Mouse (Mus musculus) mouse embryonic stem cell (cell line): ENCODE results near the gene Cxcl16.

Source experiments
- in situ Hi-C, 2 experiments: fragments of 300-500 bp; cut with MboI; formaldehyde crosslinking; loops; 1 replicate in 1 of 2; 3 replicates in 1 of 2; pipeline ENCODE4 v1.14.3; 2019 to 2020; ENCODE audit warnings: low sequenced_read_pairs in 2 of 2, low pct_unique_long_range_greater_than_20kb in 1 of 2, mixed read lengths in 1 of 2; ENCODE audit not compliant: unreplicated experiment in 1 of 2

Cxcl16 gene

GRCm38 (mm10) chr11:70463970-70464369, 4.2 kb upstream of the Cxcl16 start:
- in situ Hi-C loops: no loop called here

DNA sequence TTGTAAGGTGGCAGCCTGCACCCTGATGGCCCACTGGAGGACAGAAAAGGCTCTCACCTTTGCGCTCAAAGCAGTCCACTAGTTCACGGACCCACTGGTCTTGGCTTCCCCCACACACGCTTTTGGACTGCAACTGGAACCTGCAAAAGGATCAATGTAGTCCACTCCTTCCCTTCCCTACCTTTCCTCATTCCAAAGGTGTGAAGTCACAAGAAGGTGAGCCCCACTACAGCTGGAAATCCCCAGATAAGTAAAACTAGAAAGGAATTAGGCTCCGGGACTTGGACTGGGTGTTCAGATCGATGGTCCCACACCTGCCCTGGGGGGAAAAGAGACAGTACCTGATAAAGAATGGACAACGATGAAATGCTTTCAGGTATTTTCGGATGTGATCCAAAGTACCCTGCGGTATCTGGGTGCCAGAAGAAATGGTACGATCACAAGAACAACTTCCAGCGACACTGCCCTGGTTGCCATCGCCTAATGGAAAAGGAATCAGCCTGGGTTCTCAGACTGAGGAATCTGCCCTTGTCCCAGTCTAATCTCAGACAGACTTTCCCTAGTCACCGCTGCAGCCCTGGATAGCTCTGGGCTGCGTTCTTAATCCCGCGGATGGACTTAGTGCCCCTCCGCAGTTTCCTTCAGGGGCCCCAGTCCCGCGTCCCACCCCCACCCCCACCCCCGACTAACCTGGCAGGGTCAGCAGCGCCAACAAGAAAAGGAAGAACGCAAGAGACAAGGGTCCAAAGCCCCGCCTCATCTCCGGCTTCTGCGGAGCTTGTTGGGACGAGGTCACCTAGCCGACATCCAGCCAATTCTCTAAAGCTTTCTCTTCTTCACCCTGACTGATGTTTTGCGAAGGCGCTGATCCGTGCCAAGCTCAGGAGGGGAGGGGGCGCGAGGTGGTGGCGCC, 840 bp downstream of the Cxcl16 start, which contains the start of gene Zmynd15:
Gene Zmynd15, plus strand, starts transcription at position 746 of the 913 bp plus-strand sequence.
- in situ Hi-C loops: no loop called here

DNA sequence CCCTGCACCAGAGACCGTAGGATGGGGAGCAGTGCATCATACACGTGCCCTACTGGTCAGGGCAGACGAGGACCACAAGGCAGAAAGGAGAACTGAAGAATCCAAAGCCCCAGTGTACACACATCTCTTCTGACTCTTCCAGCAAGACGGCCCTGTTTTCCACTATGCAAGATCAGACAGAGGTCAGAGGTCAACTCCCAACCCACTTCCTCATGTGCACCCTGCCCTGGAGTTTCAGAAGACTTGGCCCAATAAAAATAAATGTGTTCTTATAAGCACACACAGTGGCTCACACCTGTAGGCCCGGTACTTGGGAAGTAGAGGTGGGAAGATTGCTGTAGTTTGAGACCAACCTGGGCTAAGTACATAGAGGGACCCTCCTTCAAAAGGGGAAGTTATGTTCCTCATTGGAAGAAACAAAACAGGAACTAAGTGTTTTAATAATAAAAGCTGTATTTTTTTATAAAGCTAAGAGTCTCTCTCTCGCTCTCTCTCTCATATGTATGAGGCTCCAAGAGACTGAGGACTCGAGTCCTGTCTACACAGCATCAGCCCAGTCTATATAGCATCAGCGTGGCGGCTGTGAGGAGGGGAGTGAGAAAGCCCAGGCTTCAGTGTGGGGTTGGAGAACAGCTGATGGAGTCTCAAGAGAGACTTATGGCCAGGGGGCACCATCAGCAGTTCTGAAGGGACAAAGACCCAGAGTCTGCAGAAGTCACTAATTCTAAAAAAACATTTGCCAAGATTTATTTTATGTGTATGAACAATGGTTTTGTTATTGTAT, 6.3 kb downstream of the Cxcl16 start:
- in situ Hi-C loops: no loop called here

DNA sequence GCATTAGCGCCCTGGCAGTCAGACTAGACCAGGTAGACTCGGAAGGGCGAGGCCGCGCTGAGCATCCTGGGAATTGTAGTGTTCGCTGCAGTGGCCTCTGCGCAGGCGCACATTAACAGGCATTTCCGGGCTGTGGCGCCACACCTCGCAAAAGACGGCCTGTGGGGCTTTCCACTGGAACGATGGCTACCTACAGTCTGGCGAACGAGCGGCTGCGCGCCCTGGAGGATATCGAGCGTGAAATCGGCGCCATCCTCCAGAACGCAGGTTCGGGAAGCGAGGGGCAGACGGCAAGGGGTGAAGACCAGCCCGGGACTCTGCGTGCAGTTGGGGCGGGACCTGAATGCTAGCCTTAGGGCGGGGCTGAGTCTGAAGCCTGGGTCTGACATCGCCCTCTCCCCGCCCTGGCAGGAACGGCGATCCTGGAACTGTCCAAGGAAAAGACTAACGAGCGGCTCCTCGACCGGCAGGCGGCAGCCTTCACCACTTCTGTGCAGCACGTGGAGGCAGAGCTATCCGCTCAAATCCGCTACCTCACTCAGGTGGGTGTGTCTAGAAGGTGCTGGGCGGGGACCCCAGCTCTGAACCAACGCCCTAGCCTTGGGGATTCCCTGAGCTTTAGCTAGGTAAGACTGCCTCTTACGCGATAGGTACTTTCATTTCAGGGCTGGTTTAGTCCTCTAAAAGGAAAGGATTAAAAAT, 7.8 kb downstream of the Cxcl16 start, which contains the start of gene Med11:
Gene Med11, plus strand, starts transcription at position 123 of the 702 bp plus-strand sequence.
- in situ Hi-C loops: no loop called here

DNA sequence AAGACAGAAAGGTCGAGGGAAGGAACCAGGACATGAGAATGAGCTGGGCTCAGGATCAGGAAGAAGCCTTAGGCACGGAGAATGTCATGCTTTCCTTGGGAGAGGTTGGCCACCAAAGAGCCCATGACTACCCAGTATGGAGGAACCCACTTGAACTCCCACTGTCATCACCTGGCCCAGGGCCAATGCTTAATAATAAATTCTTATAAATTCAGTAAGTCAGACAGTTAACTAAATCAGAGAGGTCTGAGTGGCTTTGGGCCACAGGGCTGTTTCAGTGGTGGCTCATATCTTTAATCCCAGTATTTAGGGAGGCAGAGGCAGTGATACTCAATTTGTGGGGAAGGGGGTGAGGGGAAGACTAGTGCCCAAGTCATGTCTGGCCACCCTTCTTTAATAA, 8.9 kb downstream of the Cxcl16 start:
- in situ Hi-C loops: no loop called here

DNA sequence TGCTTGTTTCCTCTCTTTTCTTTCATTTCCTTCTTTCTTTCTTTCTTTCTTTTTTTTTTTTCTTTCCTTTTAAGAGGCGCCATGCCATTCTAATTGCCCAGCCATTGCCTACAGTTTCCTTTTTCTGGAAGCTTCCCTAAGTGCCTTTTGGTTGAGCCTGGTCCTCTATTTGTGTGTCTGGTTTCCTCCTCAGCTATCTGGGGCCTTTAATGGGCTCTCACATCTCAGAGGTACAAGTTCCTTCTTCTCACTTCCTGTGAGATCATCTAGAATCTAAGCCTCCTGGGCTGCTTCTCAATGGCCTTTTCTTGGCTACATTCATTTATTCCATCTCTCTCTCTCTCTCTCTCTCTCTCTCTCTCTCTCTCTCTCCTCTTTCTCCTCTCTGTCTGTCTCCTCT, 12.4 kb downstream of the Cxcl16 start:
- in situ Hi-C loops: no loop called here

DNA sequence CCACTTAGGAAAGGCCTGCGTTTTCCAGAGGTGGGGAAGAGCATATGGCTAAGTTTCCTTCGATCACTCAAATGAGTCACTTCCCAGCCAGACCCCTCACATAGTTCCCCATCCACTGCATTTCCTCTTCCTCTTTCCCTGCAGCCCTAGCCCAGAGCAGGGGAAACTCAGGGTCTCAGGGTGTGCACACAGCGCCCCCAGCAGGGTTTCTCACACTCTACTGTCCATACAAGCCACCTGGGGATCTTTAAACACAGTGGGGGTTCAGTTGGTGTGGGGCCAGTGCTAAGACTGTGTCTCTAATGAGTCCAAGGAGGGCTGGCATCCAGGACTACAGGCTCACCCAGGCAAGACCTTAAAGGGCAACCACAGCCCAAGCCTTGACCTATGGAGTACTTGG, 13.0 kb downstream of the Cxcl16 start:
- in situ Hi-C loops: no loop called here

- in situ Hi-C loops: no loop called here
These were observed 15.1 kb downstream of the Cxcl16 start for GRCm38 (mm10) chr11:70444667-70445066.

GRCm38 (mm10) chr11:70443964-70444363, 15.8 kb downstream of the Cxcl16 start:
- in situ Hi-C loops: no loop called here

- in situ Hi-C loops: no loop called here
These were observed 17.9 kb downstream of the Cxcl16 start for GRCm38 (mm10) chr11:70441882-70442281.

GRCm38 (mm10) chr11:70440637-70441036, 19.1 kb downstream of the Cxcl16 start:
- in situ Hi-C loops: no loop called here

GRCm38 (mm10) chr11:70438728-70439374, 20.9 kb downstream of the Cxcl16 start:
- in situ Hi-C loops: no loop called here

DNA sequence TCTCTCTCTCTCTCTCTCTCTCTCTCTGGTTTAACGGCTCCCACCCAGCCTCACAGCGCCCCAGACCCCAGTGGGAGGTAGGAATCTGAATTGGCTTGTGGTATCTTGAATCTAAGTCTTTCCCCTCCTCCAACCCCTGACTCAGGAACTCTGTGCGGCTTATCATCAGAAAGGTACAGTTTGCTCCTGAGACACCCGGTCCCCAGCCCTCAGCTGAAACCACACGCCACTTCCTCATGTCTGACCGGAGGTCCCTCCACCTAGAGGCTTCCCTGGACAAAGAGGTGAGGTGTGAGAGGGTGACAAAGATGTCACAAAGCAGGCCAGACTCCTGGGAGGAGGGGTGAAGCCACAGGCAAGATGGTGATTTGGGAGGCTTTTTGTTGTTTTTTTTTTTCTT, 22.4 kb downstream of the Cxcl16 start:
- in situ Hi-C loops: no loop called here

DNA sequence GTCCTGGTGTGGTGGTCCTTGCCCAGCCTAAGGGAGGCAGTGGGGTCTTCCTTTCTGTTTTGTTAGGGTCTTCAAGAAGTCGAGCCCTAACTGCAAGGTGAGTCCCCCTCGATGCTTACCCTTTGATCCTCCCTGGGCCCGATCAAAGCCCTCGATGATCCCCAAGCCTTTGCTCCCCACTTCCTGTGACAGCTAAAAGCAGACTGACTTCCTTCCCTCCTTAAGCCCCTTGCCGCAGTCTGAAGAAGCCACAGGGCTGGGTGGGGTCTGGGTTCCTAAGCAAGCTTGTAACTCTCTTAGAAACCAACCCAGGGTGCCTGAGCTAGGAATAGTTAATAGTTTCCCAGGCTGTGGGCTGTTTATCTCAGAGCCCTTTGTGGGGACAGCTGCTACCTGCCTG, 24.3 kb downstream of the Cxcl16 start:
- in situ Hi-C loops: no loop called here

GRCm38 (mm10) chr11:70433951-70434350, 25.8 kb downstream of the Cxcl16 start:
- in situ Hi-C loops: no loop called here

DNA sequence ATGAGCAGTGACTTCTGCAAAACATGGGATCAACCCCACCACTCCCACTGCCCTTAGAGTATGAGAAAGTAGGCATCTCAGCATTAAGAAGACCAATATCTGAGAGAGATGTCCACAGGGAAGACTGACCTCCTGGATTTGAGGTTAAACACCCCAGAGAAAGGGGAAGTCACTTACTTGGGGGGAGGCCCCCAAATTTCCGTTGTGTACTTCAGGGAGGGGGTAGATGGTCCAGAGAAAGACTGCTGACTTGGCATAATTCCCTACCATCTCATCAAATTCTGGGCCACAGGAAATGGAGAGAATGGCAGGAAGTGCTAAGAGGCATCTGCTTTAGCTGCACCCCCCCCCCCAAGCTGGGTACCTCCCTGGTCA, 26.2 kb downstream of the Cxcl16 start:
- in situ Hi-C loops: no loop called here

- in situ Hi-C loops: no loop called here
These were observed 26.8 kb downstream of the Cxcl16 start for GRCm38 (mm10) chr11:70432895-70433568.
